Mouse (Mus musculus): ENCODE data around the gene 4930469K13Rik.

4930469K13Rik gene

GRCm38 (mm10) chr11:34077870-34078269 is 20.5 kb downstream of the 4930469K13Rik start:
- no peak for DNase-seq

- DNase-seq: peak; percentile 17
Measured at GRCm38 (mm10) chr11:34073776-34074175, 24.6 kb downstream of the 4930469K13Rik start.

- DNase-seq: no peak
Measured at GRCm38 (mm10) chr11:34072309-34072708, 26.0 kb downstream of the 4930469K13Rik start.

- no peak for DNase-seq
Measured at GRCm38 (mm10) chr11:34070596-34070995, 27.8 kb downstream of the 4930469K13Rik start.

- no peak for DNase-seq
Measured at GRCm38 (mm10) chr11:34063702-34064485, 34.5 kb downstream of the 4930469K13Rik start.

- no peak for DNase-seq
Measured at GRCm38 (mm10) chr11:34063257-34063656, 35.1 kb downstream of the 4930469K13Rik start.

GRCm38 (mm10) chr11:34061740-34062139 is 36.6 kb downstream of the 4930469K13Rik start:
- DNase-seq: no peak

- no peak for DNase-seq
Measured at GRCm38 (mm10) chr11:34058960-34059359, 39.4 kb downstream of the 4930469K13Rik start.

- DNase-seq: no peak
Measured at GRCm38 (mm10) chr11:34058332-34058731, 40.0 kb downstream of the 4930469K13Rik start.

GRCm38 (mm10) chr11:34056715-34057114 is 41.6 kb downstream of the 4930469K13Rik start:
- no peak for DNase-seq

GRCm38 (mm10) chr11:34054031-34054727 is 44.2 kb downstream of the 4930469K13Rik start:
- DNase-seq: no peak

- no peak for DNase-seq
Measured at GRCm38 (mm10) chr11:34053031-34053818, 45.1 kb downstream of the 4930469K13Rik start.

GRCm38 (mm10) chr11:34050643-34051042 is 47.7 kb downstream of the 4930469K13Rik start:
- DNase-seq: no peak

- DNase-seq: no peak
Measured at GRCm38 (mm10) chr11:34050063-34050462, 48.3 kb downstream of the 4930469K13Rik start.

- DNase-seq: no peak
Measured at GRCm38 (mm10) chr11:34049125-34049379, 49.3 kb downstream of the 4930469K13Rik start.

- DNase-seq: no peak
Measured at GRCm38 (mm10) chr11:34048375-34049124, 49.8 kb downstream of the 4930469K13Rik start.

GRCm38 (mm10) chr11:34047542-34047937 is 50.8 kb downstream of the 4930469K13Rik start:
- DNase-seq: no peak

GRCm38 (mm10) chr11:34046767-34047541 is 51.4 kb downstream of the 4930469K13Rik start, which contains the start of gene Lcp2:
Gene Lcp2, plus strand, starts transcription at chr11:34046920.
- no peak for DNase-seq

GRCm38 (mm10) chr11:34042808-34043207 is 55.5 kb downstream of the 4930469K13Rik start:
- DNase-seq: no peak

GRCm38 (mm10) chr11:34040061-34040460 is 58.3 kb downstream of the 4930469K13Rik start:
- no peak for DNase-seq

GRCm38 (mm10) chr11:34035909-34036658 is 62.3 kb downstream of the 4930469K13Rik start:
- no peak for DNase-seq

Measured in cerebellum, adult 11 months (tissue).